Mouse (Mus musculus): ENCODE data around the gene Nsmce1. TPM values are rescaled to one million over a fixed set of nuclear protein-coding genes. Genes with fewer than 3 reads are reported as not detected.

Gene Nsmce1
- polyA plus RNA-seq, 1 experiment from 2014 or later, result 126 TPM

GRCm38 (mm10) chr7:125516723-125517122 is 25.3 kb upstream of the Nsmce1 start:
- Histone ChIP-seq H3K4me1 (replicated peaks; ENCODE audit: control insufficient read depth, insufficient read depth, low read length) (peaks cover 35% of the 10 kb centered on the region), H3K9ac (ENCODE audit: low read depth, low read length) (no peak overlapping the region), H3K4me2 (peak overlapping the region; percentile 34), H3K27ac (ENCODE audit: low read depth, low read length) (peak overlapping the region; percentile 68), H3K9me3 (ENCODE audit: control insufficient read depth, low read length) (no peaks in the 10 kb centered on the region), H3K36me3 (ENCODE audit: control insufficient read depth, insufficient read depth, low read length) (no peaks in the 10 kb centered on the region), H3K27me3 (replicated peaks; ENCODE audit: control insufficient read depth, insufficient read depth, low read length) (no peaks in the 10 kb centered on the region), H3K4me3 (ENCODE audit: low read depth, low read length) (no peak overlapping the region)
- DNase-seq (ENCODE audit: low spot score) (no peak), ATAC-seq (replicated peaks; ENCODE audit: low FRiP score) (peak; percentile 81)
- 46% methylated on average over 8 of the region's 8 CpGs for WGBS

- Histone ChIP-seq H3K4me3 (ENCODE audit: low read depth, low read length) (no peak overlapping the region), H3K36me3 (ENCODE audit: control insufficient read depth, insufficient read depth, low read length) (no peaks in the 10 kb centered on the region), H3K4me1 (replicated peaks; ENCODE audit: control insufficient read depth, insufficient read depth, low read length) (peaks cover 35% of the 10 kb centered on the region), H3K9ac (ENCODE audit: low read depth, low read length) (no peak overlapping the region), H3K9me3 (ENCODE audit: control insufficient read depth, low read length) (no peaks in the 10 kb centered on the region), H3K4me2 (no peak overlapping the region), H3K27me3 (replicated peaks; ENCODE audit: control insufficient read depth, insufficient read depth, low read length) (no peaks in the 10 kb centered on the region), H3K27ac (ENCODE audit: low read depth, low read length) (no peak overlapping the region)
- WGBS, result 69% methylated on average over 5 of the region's 5 CpGs
- no peak for DNase-seq (ENCODE audit: low spot score)
- ATAC-seq (replicated peaks; ENCODE audit: low FRiP score), result peak; percentile 56
Measured at GRCm38 (mm10) chr7:125515081-125515853, 23.9 kb upstream of the Nsmce1 start.

DNA sequence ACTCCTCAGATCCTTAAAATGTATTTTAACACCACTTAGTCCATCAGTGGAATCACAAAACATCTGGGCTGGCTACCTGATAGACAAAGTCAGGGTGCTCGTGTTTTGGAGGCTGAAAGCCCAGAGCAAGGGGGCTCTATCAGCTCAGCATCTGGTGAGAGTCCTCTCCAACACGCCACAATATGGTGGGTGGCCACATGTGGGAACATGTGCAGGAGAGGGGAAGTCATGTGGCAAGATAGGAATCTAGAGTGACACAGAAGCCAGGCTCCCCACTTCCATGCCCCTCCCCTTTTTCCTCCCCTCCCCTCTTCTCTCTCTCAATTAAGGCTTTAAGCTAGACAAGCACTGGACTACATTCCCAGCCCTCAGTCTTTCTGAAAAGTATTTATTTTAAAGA is 20.5 kb upstream of the Nsmce1 start:
- Histone ChIP-seq H3K9me3 (ENCODE audit: control insufficient read depth, low read length) (no peaks in the 10 kb centered on the region), H3K27ac (ENCODE audit: low read depth, low read length) (no peak overlapping the region), H3K27me3 (replicated peaks; ENCODE audit: control insufficient read depth, insufficient read depth, low read length) (no peaks in the 10 kb centered on the region), H3K9ac (ENCODE audit: low read depth, low read length) (no peak overlapping the region), H3K4me1 (replicated peaks; ENCODE audit: control insufficient read depth, insufficient read depth, low read length) (peaks cover 22% of the 10 kb centered on the region), H3K4me2 (no peak overlapping the region), H3K36me3 (ENCODE audit: control insufficient read depth, insufficient read depth, low read length) (no peaks in the 10 kb centered on the region), H3K4me3 (ENCODE audit: low read depth, low read length) (no peak overlapping the region)
- WGBS, result 57% methylated on average over 2 of the region's 2 CpGs
- ATAC-seq (replicated peaks; ENCODE audit: low FRiP score) (no peak), DNase-seq (ENCODE audit: low spot score) (no peak)

DNA sequence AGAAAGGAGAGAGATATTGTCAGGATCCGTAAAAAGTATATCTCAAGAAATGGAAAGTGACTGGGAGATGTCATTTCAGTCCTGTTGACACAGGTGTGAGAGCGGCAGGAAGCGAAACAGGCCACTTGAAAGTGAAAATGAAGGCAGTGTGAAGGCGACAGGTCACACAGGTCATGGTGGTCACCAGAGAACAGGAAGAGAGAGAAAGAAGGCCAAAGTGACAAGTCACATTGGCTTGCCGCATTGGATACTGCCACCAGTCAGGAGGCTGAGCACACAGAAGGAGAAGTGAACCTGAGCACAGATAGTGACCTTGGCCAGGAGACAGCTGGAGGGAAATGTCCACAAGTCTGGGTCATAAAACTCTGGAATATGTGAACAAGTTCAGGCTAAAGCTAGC is 20.0 kb upstream of the Nsmce1 start:
- DNase-seq (ENCODE audit: low spot score) (no peak), ATAC-seq (replicated peaks; ENCODE audit: low FRiP score) (no peak)
- Histone ChIP-seq H3K4me3 (ENCODE audit: low read depth, low read length) (no peak overlapping the region), H3K9ac (ENCODE audit: low read depth, low read length) (no peak overlapping the region), H3K4me1 (replicated peaks; ENCODE audit: control insufficient read depth, insufficient read depth, low read length) (peaks cover 18% of the 10 kb centered on the region), H3K9me3 (ENCODE audit: control insufficient read depth, low read length) (no peaks in the 10 kb centered on the region), H3K4me2 (no peak overlapping the region), H3K27me3 (replicated peaks; ENCODE audit: control insufficient read depth, insufficient read depth, low read length) (no peaks in the 10 kb centered on the region), H3K27ac (ENCODE audit: low read depth, low read length) (no peak overlapping the region), H3K36me3 (ENCODE audit: control insufficient read depth, insufficient read depth, low read length) (no peaks in the 10 kb centered on the region)
- 78% methylated on average over 5 of the region's 5 CpGs for WGBS

- no peak overlapping the region for H3K4me3 ChIP-seq (ENCODE audit: low read depth, low read length)
- 81% methylated on average over 2 of the region's 2 CpGs for WGBS
- H3K4me1 ChIP-seq (replicated peaks; ENCODE audit: control insufficient read depth, insufficient read depth, low read length), result no peaks in the 10 kb centered on the region
- H3K27me3 ChIP-seq (replicated peaks; ENCODE audit: control insufficient read depth, insufficient read depth, low read length), result no peaks in the 10 kb centered on the region
- ATAC-seq (replicated peaks; ENCODE audit: low FRiP score) (no peak), DNase-seq (ENCODE audit: low spot score) (no peak)
- H3K9ac ChIP-seq (ENCODE audit: low read depth, low read length), result no peak overlapping the region
- H3K9me3 ChIP-seq (ENCODE audit: control insufficient read depth, low read length), result no peaks in the 10 kb centered on the region
- no peaks in the 10 kb centered on the region for H3K36me3 ChIP-seq (ENCODE audit: control insufficient read depth, insufficient read depth, low read length)
- no peak overlapping the region for H3K4me2 ChIP-seq
- H3K27ac ChIP-seq (ENCODE audit: low read depth, low read length), result no peak overlapping the region
Measured at GRCm38 (mm10) chr7:125507279-125507678, 15.9 kb upstream of the Nsmce1 start.

- no peak overlapping the region for H3K27ac ChIP-seq (ENCODE audit: low read depth, low read length)
- 84% methylated on average over 10 of the region's 10 CpGs for WGBS
- no peak overlapping the region for H3K9ac ChIP-seq (ENCODE audit: low read depth, low read length)
- DNase-seq (ENCODE audit: low spot score) (no peak), ATAC-seq (replicated peaks; ENCODE audit: low FRiP score) (no peak)
- no peaks in the 10 kb centered on the region for H3K36me3 ChIP-seq (ENCODE audit: control insufficient read depth, insufficient read depth, low read length)
- H3K27me3 ChIP-seq (replicated peaks; ENCODE audit: control insufficient read depth, insufficient read depth, low read length), result no peaks in the 10 kb centered on the region
- H3K4me3 ChIP-seq (ENCODE audit: low read depth, low read length), result no peak overlapping the region
- H3K4me1 ChIP-seq (replicated peaks; ENCODE audit: control insufficient read depth, insufficient read depth, low read length), result no peaks in the 10 kb centered on the region; the same call in 1 of the 2 replicates
- no peaks in the 10 kb centered on the region for H3K9me3 ChIP-seq (ENCODE audit: control insufficient read depth, low read length)
- H3K4me2 ChIP-seq, result no peak overlapping the region
Measured at GRCm38 (mm10) chr7:125505568-125505967, 14.2 kb upstream of the Nsmce1 start.

DNA sequence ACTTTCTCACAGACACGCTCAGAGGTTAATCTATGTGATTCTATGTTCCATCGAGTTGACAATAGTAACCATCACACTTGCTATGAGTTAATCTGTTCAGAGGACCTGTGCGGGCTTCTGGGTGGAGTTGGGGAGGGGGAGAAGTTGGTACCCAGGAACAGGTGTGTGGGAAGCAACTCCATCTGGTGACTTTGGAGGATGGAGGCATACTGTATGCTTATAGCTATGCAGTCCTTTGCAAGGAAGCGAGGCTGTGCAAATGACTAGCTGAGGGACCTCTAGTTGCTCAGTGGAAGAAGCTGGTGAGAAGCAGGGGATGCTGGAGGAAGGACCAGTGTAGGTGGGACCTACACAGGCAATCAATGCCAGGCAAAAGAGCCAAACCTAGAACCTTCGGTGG is 13.2 kb upstream of the Nsmce1 start:
- no peak overlapping the region for H3K9ac ChIP-seq (ENCODE audit: low read depth, low read length)
- WGBS, result 83% methylated on average over 5 of the region's 5 CpGs
- H3K27me3 ChIP-seq (replicated peaks; ENCODE audit: control insufficient read depth, insufficient read depth, low read length), result no peaks in the 10 kb centered on the region
- no peak overlapping the region for H3K27ac ChIP-seq (ENCODE audit: low read depth, low read length)
- H3K4me2 ChIP-seq, result no peak overlapping the region
- H3K9me3 ChIP-seq (ENCODE audit: control insufficient read depth, low read length), result no peaks in the 10 kb centered on the region
- H3K36me3 ChIP-seq (ENCODE audit: control insufficient read depth, insufficient read depth, low read length), result no peaks in the 10 kb centered on the region
- H3K4me1 ChIP-seq (replicated peaks; ENCODE audit: control insufficient read depth, insufficient read depth, low read length), result peaks cover 7% of the 10 kb centered on the region
- no peak overlapping the region for H3K4me3 ChIP-seq (ENCODE audit: low read depth, low read length)
- DNase-seq (ENCODE audit: low spot score) (no peak), ATAC-seq (replicated peaks; ENCODE audit: low FRiP score) (no peak)

- no peaks in the 10 kb centered on the region for H3K36me3 ChIP-seq (ENCODE audit: control insufficient read depth, insufficient read depth, low read length)
- H3K27me3 ChIP-seq (replicated peaks; ENCODE audit: control insufficient read depth, insufficient read depth, low read length), result no peaks in the 10 kb centered on the region
- H3K9ac ChIP-seq (ENCODE audit: low read depth, low read length), result no peak overlapping the region
- peaks cover 7% of the 10 kb centered on the region for H3K4me1 ChIP-seq (replicated peaks; ENCODE audit: control insufficient read depth, insufficient read depth, low read length)
- 46% methylated on average over 5 of the region's 5 CpGs for WGBS
- no peak overlapping the region for H3K4me2 ChIP-seq
- no peak overlapping the region for H3K4me3 ChIP-seq (ENCODE audit: low read depth, low read length)
- no peak overlapping the region for H3K27ac ChIP-seq (ENCODE audit: low read depth, low read length)
- DNase-seq (ENCODE audit: low spot score), result no peak
- H3K9me3 ChIP-seq (ENCODE audit: control insufficient read depth, low read length), result no peaks in the 10 kb centered on the region
- ATAC-seq (replicated peaks; ENCODE audit: low FRiP score), result no peak
Measured at GRCm38 (mm10) chr7:125503374-125504092, 12.1 kb upstream of the Nsmce1 start.

- no peak overlapping the region for H3K27ac ChIP-seq (ENCODE audit: low read depth, low read length)
- WGBS, result 91% methylated on average over 7 of the region's 7 CpGs
- H3K4me2 ChIP-seq, result no peak overlapping the region
- H3K9ac ChIP-seq (ENCODE audit: low read depth, low read length), result no peak overlapping the region
- no peak for ATAC-seq (replicated peaks; ENCODE audit: low FRiP score)
- H3K27me3 ChIP-seq (replicated peaks; ENCODE audit: control insufficient read depth, insufficient read depth, low read length), result no peaks in the 10 kb centered on the region
- H3K9me3 ChIP-seq (ENCODE audit: control insufficient read depth, low read length), result no peaks in the 10 kb centered on the region
- DNase-seq (ENCODE audit: low spot score), result no peak
- H3K36me3 ChIP-seq (ENCODE audit: control insufficient read depth, insufficient read depth, low read length), result no peaks in the 10 kb centered on the region
- peaks cover 7% of the 10 kb centered on the region for H3K4me1 ChIP-seq (replicated peaks; ENCODE audit: control insufficient read depth, insufficient read depth, low read length)
- no peak overlapping the region for H3K4me3 ChIP-seq (ENCODE audit: low read depth, low read length)
Measured at GRCm38 (mm10) chr7:125500879-125501278, 9.5 kb upstream of the Nsmce1 start.
